Mouse (Mus musculus) E14TG2a.4 (cell line): Measurements from ENCODE around the gene Rnf150.

Source experiments
- CTCF ChIP-seq: conservative IDR thresholded peaks from 2 replicates; pipeline ENCODE4 v1.5.1; 2014; ENCODE audit warnings: low read length
- NANOG ChIP-seq: IDR thresholded peaks from 2 replicates; pipeline ENCODE4 v1.6.1; 2014; ENCODE audit warnings: borderline replicate concordance, low read length, mixed read lengths
- POU5F1 ChIP-seq: IDR thresholded peaks from 2 replicates; pipeline ENCODE4 v1.6.1; 2014; ENCODE audit warnings: low read length, borderline replicate concordance

DNA sequence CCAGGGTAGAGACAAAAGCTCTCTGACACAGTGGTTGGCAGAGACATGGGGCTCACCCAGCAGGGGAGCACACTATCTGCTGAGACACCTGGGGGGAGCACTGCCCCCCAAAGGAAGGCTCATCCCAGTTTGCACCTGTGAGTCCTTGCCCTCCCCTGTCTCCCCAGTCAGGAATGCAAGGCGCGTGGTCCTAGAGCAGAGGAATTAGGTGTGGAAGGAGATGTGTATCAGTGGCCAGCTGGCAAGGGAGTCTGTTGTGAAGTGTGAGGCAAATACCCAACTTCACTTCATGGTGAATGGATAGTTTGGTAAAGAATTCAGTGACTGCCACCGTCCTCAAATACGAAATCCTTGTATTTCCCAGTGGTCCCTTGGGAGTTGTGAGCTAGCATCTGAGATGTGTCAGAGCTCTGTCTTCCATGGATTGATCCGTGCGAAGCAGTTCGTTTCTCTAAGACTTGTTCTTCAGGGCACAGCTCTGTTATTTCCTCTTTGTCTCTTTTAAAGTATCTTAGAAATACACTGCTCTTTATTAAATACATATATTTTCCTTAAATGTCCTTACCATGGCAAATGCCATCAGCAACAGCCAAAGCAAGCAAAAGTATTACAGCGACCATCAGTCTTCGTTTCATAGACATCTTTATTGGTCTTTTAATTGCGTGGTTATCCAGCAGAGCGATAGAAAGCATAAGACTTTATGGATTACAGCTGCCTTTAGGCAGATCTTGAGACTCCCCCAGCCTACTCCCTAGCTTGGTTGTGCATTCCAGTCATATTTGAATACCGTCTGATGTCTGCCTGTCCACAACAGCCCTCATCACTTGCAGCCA lies 215.8 kb downstream of the Rnf150 start:
- TF ChIP-seq CTCF (no peak), POU5F1 (no peak), NANOG (no peak)
